Mouse (Mus musculus) adrenal gland, postnatal 25 days (tissue): ENCODE data around the gene Kpnb1. TPM values are rescaled to one million over a fixed set of nuclear protein-coding genes. Genes with fewer than 3 reads are reported as not detected.

Experiments used
- DNase-seq: peaks from one replicate; pipeline ENCODE4 v3.0.0; 2021; ENCODE audit warnings: mixed read lengths
- total RNA-seq: library from RNA; stranded (reverse); gene quantifications from 2 replicates; pipeline ENCODE4 v1.2.3, GENCODE M21; 2021

Gene Kpnb1
- total RNA-seq, 1 experiment from 2014 or later = 120 TPM

DNA sequence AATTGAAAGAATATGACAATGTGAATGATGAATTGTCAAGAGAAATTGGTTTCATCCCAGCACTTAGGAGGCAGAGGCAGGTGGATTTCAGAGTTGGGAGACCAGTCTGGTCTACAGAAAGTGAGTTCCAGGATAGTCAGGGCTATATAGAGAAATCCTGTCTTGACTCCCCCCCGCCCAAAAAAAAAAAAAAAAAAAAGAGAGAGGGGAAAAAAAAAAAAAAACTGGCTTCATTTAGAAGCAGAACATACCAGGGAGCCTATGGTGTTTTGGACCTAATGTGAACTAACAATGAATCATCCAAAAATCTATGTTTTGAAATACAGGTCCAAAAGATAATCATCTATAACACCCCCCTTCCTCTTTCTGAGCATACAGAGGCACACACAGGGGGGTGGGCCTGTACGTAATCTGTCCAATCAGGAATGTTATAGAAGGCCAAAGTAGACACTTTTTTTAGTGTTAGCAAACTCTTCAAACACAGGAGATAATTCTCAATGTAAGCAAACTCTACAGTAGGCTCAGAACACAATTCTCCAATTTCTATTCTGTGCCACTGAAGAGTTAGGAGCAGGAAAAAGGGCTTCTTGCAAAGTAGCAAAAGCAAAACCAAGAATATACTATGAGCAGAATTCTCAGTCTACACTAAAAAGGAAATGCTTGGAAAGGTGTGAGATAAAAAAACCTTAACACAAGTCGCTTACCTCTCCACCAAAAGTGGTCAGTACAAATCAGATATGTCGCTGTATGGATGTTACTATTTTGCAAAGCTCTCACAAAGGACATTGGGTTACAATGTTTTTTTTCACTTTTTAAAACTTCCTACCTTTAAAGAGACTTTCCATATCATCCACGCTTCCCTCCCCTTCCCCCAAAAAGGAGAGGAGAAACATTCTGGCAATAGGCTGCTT, 1.7 kb downstream of the Kpnb1 start:
- DNase-seq = no peak

DNA sequence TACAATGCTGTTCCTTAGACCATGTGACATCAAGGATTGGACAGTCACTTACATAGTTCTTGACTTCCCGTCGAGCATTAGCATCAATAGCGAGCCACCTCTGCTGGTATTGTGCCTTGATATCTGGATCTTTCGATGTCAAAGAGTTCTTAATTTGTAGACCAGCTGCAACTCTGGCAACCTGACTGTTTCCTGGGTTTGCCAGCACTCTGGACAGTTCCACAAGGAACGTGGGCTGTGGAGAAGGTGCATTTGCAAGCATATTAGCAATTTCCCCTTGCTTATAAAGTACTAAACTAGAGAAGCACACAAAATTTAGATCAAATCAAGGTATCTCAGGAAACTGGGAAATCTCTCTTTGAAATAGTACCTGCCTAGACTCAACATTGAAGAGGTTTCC, 2.8 kb downstream of the Kpnb1 start:
- no peak for DNase-seq

DNA sequence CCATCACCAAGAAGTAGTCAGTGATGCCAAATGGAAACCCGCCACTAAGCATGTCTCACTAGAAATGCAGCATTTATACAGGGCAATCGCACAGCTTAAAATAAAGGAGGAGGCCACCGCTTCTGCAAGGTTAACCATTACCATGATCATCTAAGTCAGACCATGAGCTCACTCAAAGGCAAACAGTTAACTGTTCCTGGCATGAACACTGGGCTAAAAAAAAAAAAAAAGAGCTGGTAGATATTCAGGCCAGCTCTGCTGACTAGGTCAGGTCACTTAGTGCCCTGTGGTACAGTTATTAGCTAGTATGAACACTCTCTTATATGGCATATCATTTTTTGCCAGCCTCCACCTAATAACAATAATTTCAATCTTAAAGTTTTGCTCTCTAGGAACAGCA, 5.2 kb downstream of the Kpnb1 start:
- DNase-seq = no peak

- DNase-seq = no peak
Observed at GRCm38 (mm10) chr11:97181061-97181460, 6.6 kb downstream of the Kpnb1 start.

DNA sequence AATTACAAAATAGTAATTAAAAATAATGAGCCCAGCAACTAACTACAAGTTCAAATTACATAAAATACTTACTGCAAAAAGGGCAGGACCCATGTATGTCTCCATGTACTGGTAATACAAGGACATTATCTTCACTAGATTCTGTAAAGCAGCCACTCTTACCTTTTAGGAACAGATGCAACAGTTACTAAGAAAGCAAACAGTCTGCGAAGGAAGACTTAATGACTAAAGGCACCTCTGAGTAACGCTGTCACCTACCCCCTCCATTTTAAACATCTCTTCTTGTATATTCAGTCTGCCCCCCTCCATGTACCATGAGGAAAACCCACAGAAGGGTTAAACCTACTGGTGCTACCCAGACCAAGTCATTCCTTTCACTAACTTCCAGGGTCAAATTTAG, 9.5 kb downstream of the Kpnb1 start:
- no peak for DNase-seq

DNA sequence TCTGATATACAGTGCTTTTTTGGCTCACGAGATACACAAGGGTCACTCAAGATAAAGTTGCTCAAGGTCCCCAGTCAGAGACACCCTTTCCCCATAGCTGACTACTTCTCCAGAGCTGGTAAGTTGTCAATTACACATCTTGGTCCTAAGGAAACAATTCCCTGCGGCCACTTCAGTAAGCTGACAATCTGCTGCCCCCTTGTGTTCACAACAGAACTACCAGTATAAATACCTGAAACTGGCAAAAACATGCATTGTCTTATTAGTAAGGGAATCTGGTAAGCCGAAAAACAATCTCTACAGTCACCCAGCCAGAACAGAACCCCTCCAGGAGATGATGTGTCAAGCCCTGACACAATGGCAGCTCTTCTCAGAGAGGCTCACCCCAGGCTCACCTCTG, 10.8 kb downstream of the Kpnb1 start:
- no peak for DNase-seq

DNA sequence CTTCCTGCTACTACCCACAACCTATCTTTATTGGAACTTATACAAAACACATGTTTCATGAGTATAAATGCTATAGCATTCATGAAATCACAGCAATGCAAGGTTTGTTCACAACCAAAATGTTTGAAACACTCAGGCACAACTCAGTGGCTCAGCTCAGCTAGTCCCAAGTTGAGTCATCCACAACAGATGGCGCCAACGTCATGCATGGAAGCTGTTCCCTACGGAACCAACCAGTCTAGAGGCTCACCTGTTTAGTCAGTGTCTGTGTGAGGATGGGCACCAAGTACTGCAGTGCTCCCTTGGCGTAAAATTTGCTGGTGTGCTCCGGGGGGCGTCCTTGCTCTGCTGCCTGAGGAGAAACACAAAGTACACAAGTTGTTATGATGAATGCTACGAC, 12.2 kb downstream of the Kpnb1 start:
- no peak for DNase-seq

GRCm38 (mm10) chr11:97160341-97160740, 27.3 kb downstream of the Kpnb1 start:
- DNase-seq = no peak

GRCm38 (mm10) chr11:97156999-97157398, 30.7 kb downstream of the Kpnb1 start:
- no peak for DNase-seq

GRCm38 (mm10) chr11:97152662-97153287, 34.9 kb downstream of the Kpnb1 start:
- peak; percentile 49 for DNase-seq

- peak; percentile 59 for DNase-seq
Observed at GRCm38 (mm10) chr11:97152023-97152426, 35.7 kb downstream of the Kpnb1 start.

DNA sequence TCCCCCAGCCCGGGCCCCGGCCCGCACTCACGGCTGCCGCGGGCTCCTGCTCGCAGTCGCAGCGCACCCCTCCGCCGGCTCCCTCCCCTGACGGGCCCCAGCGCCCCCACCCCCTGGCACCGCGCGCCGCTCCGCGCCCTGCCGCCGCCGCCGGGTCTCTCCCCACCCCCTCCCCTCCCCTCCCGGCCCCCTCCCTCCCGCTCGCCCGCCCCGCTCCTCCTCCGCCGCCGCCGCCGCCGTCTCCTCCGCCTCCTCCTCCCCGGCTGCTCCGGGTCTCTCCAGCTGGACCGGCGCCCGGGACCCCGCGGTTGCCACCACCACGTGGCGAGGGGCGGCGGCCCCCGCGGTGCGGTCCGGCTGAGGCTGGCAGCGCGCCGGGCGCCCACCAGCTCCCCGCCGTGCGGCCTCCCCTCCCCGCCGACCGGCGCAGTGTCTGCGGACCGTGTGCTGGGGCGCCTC, 36.3 kb downstream of the Kpnb1 start, which contains the start of gene Tbkbp1:
Tbkbp1 (minus strand) TSS at position 153 of the 459 bp plus-strand sequence.
- DNase-seq = peak; percentile 53

DNA sequence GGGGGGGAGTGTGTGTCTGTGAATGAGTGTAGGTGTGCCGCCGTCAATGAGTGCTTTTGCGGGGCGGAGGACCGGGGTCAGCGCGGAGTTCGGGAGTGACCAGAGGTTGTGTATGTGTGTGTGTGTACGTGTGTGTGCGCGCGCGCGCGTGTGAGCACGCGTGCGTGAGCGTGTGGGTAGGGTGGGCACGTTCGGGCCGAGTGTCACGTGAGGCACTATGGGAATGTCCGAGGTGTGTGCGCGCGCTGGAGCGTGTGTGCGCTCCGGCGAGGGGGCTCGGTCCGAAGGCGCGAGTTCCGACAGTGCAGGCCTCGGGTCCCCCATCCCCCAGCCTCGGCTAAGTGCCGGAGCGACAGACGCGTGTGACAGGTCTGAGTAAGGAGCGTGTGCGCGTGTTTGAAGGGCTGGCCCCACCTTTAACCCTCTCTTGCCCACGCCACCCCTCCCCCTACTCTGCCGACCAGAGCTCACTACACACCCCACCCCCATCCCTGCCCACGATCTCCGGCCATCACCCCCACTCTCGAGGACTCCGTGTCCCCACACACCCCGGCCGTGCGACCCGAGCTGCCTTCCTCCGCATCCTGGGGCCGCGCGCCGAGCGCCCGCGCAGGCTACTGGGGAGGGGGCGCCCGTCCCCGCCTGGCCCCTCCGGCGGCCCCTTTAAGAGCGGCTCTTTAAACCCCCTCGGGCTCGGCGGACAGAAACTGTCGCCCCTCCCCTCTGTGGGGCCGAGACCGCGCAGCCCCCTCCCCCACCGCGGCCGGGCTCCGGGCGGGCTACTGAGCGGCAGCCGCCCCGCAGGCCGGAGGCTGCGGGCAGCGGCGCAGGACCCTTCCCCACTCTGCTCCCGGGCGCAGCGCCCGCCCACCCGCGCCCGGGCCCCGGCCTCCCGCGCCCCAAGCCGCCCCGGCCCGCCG, 37.0 kb downstream of the Kpnb1 start:
- peak; percentile 45 for DNase-seq

- DNase-seq = peak; percentile 73
Observed at GRCm38 (mm10) chr11:97149995-97150410, 37.7 kb downstream of the Kpnb1 start.

- no peak for DNase-seq
Observed at GRCm38 (mm10) chr11:97149026-97149425, 38.7 kb downstream of the Kpnb1 start.

DNA sequence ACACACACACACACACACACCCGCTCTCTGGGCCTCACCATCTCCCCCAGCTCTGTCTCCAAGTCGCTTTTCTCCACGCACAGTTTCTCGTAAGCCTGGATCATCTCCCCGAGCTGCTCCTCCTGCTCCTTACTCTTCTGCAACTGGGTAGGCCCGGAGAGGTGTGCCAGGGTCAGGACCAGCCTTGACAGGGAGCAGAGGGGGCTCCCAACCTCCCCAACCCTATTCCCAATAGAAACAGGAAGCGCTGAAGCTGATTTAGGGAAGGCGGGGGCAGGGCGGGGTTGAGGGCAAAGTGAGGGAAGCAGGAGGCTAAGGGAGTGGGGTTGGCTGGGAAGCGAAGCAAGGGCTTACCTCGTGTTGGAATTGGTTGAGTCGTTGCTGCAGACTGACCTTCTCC, 39.1 kb downstream of the Kpnb1 start:
- DNase-seq = no peak

GRCm38 (mm10) chr11:97147333-97147732, 40.3 kb downstream of the Kpnb1 start:
- DNase-seq = no peak

DNA sequence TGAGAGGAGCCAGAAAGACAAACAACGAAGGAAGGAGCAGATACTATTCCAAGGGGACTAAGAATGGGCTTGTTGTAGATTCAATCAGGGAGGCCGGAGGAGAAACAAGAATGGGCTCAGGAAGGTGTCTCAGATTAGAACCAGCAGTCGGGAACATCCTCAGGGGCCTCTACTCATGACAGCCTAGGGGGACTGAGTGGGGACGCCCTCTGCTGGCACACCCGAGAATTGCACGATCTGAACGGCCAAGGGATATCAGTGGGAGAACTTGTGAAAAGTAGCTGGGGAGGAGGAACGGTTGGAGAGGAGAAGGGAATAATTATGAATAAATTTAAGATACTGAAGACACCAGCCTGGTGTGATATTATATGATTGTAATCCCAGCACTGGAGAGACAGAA, 41.0 kb downstream of the Kpnb1 start:
- peak; percentile 76 for DNase-seq

DNA sequence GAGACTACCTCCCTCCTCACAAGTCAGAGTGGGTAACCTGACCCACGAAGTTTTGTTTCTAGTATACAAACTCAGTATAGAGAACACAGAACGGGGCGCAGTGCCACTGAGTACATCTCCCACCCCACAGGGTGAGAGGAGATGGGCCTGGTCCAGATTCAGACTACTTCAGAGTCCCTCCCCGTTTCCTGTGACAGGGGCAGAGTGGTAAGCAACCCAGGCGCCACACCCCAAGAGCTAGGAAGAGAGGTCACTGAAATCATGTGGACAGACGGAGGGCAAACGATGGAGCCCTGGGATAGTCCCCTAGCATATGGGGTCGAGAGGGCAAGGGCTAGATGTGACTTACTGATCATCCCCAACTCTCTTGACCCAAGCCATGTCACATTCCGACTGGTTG, 41.7 kb downstream of the Kpnb1 start:
- no peak for DNase-seq

DNA sequence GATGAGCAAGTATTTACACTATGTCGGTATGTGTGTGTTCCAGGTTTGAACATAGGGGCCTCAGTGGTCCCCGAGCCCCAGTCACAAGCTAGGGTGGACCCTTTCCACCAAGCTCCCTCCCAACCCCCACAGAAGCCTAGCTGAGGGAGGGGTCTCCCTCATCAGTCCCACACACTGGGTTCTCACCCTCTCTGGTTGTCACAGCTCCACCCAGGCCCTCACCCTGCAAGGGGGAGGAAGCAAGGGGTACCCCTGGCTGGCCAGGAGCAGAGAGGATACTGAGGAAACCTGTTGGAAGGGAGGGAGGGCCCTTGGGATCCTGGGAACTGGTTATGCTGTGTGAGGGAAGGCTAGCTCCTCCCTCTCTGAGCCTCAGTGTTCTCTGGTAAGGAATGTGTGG, 42.4 kb downstream of the Kpnb1 start:
- DNase-seq = no peak

GRCm38 (mm10) chr11:97143196-97143900, 44.3 kb downstream of the Kpnb1 start:
- DNase-seq = no peak

- DNase-seq = no peak
Observed at GRCm38 (mm10) chr11:97142159-97142608, 45.5 kb downstream of the Kpnb1 start.
